Mouse (Mus musculus): ENCODE measurements around the gene Becn1. TPM values are rescaled to one million over a fixed set of nuclear protein-coding genes. Genes with fewer than 3 reads are reported as not detected.

Becn1 gene
- total RNA-seq, 2 experiments from 2014 or later: 202 to 214 TPM

DNA sequence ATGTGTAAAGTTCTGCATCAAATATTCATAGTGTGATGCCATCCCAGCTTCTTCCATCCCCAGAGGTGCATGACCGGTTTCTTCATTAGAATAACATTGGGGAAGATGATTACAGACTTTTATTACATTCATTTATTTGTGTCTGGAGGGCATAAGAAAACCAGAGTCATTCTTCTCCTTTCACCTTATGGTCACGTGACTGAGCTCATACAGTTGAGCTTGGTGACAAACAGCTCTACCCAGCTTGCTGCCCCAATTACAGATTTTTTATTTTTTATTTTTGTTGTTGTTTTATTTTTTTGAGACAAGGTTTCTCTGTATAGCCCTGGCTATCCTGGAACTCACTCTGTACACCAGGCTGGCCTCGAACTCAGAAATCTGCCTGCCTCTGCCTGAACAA, 29.6 kb downstream of the Becn1 start:
- DNase-seq (ENCODE audit: low spot score in 2 of 2): no peak

DNA sequence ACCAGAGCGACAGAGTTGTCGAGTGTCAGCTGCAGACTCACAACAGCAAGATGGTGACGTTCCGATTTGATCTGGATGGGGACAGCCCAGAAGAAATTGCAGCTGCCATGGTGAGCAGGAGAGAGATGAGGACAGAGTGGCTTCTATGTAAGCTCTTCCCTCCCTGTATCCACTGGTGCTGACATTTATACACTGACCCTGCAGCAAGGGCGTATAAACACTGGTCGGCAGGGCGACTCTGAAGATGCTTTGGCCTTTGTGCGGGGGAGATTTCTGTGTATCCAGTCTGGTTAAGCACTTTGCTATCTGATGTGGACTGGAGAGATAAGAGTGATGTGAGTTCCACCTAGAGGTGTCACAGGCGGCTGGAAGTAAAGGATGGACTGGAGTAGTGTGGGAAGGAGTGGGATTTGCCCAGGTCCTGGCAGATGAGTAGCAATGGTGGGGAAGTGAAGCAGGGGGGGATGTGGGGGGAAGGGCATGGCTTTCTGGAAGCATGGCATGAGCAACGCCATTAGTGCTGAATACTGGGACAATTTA, 32.4 kb downstream of the Becn1 start:
- no peak for DNase-seq (ENCODE audit: low spot score in 2 of 2)

DNA sequence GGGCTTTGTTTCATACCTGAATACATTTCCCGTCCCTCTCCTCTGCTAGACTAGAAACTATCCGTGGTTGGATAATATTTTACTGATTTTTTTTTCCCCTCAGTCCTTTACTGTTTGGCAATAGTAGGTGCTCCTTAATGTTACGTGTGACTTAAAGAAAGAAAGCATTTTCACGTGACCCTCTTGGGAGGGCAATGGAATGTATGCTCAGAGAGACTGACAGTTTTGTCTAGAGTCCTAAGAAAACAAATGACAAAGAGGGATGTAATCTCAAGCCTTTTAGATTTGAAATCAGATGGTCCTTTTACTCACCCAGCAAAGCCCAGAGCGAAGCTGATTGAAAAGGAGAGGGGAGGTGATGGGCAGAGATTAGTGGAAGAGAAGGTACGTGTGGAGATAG, 36.2 kb downstream of the Becn1 start:
- DNase-seq (ENCODE audit: low spot score in 2 of 2): no peak

DNA sequence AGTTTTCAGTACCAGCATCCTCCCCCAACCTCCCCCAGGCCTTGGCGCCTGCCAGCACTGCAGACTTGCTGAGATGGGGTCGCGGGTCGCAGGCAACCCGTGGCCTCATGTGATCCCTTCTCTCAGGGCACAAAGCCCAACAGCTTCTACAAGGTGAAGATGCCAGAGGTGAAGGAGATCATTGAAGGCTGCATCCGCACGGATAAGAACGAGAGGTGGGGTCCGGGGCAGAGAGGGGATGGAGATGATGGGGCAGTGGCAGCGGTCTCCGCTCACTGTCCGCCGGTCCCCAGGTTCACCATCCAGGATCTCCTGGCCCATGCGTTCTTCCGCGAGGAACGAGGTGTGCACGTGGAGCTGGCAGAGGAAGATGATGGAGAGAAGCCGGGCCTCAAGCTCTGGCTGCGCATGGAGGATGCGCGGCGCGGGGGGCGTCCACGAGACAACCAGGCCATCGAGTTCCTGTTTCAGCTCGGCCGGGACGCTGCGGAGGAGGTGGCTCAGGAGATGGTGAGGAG, 37.1 kb downstream of the Becn1 start:
- DNase-seq (ENCODE audit: low spot score in 2 of 2): no peak

DNA sequence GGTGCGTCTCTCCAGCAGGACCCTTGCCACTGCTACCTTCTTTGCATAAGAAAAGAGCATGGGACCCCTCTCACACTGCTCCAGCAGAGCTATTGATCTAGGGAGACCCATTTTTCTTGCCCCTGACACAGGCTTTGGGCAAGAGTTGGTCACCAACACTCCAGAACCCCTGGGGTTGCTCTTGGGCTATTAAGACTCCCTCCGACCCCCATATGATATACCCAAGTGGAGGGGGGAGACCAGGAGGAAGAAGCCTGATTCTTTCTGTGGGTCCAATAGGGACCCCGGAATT, 38.2 kb downstream of the Becn1 start:
- no peak for DNase-seq (ENCODE audit: low spot score in 2 of 2)

DNA sequence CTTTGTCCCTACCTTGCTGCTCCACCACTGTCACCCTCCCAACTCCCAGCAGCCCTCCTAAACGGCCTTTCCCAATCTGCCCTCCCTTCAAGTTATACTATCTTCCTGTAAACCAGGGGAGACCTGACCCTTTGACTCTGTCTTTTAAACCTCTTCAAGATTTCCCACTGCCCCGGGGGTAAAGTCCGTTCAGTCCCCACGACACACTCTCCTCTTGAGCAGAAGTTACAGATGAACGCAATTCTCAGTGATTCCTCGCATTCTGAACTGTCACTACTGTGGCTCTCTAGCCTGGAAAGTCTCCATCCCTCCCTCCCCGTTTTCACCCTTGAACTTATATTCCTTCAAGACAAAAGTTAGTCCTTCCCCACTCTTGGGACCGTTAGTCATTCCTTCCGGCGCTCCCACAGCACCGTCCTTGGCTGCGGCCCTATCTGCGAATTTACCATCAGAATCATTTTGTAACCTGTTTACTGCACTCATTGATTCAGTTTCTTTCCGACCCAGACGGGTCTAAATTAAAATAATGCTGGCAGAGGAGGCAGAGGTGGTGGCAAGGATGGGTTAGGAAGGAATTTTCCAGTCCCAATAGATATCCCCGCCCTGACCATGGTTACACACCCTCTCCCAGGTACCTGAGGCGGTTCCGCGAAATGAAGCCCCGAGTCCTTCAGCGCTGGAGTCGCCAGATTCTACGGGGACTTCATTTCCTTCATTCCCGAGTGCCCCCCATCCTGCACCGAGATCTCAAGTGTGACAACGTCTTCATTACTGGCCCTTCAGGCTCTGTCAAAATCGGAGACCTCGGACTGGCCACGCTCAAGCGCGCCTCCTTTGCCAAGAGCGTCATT, 38.7 kb downstream of the Becn1 start:
- DNase-seq (ENCODE audit: low spot score in 2 of 2): no peak

DNA sequence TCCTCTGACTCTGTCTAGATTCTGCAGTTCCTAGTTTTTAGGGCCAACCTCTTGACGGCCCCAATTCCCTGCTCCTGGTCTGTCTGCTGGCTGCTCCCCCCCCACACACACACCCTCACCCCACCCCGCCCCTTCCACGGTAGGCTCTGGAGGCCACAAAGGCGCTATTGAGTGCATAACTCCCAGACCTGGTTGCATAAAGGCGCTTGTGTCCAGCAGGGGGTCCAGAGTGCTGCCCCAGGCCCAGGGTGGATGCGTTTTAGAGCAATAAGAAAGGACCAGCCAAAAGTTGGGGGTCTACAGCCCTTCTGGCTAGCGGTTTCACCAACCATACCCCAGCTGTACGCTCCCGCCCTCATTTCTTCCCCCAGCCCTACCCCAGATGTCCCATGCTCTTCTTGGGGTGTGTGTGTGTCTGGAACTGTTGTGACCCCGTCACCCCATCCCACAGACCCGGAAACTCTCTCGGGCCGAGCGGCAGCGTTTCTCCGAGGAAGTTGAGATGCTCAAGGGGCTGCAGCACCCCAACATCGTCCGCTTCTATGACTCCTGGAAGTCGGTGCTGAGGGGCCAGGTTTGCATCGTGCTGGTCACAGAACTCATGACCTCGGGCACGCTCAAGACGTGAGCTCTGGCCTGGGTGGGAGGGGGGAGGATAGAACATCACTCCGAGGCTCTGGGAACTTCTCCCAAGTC, 39.7 kb downstream of the Becn1 start:
- DNase-seq (ENCODE audit: low spot score in 2 of 2): no peak

DNA sequence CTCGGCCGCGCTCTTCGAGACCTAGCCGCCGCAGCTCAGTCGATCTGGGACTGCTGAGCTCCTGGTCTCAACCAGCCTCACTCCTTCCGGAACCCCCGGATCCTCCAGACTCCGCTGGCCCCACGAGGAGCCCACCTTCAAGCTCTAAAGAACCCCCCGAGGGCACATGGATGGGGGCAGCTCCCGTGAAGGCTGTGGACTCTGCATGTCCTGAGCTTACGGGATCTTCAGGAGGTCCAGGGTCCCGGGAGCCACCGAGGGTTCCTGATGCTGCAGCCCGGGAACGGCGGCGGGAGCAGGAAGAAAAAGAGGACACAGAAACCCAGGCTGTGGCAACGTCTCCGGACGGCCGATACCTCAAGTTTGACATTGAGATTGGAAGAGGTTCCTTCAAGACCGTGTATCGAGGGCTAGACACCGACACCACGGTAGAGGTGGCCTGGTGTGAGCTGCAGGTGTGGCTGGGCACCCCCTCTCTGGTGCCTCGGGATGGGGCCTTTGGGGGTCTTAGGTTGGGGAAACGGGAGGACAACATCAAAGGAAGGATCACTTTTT, 41.2 kb downstream of the Becn1 start:
- DNase-seq (ENCODE audit: low spot score in 2 of 2): no peak

DNA sequence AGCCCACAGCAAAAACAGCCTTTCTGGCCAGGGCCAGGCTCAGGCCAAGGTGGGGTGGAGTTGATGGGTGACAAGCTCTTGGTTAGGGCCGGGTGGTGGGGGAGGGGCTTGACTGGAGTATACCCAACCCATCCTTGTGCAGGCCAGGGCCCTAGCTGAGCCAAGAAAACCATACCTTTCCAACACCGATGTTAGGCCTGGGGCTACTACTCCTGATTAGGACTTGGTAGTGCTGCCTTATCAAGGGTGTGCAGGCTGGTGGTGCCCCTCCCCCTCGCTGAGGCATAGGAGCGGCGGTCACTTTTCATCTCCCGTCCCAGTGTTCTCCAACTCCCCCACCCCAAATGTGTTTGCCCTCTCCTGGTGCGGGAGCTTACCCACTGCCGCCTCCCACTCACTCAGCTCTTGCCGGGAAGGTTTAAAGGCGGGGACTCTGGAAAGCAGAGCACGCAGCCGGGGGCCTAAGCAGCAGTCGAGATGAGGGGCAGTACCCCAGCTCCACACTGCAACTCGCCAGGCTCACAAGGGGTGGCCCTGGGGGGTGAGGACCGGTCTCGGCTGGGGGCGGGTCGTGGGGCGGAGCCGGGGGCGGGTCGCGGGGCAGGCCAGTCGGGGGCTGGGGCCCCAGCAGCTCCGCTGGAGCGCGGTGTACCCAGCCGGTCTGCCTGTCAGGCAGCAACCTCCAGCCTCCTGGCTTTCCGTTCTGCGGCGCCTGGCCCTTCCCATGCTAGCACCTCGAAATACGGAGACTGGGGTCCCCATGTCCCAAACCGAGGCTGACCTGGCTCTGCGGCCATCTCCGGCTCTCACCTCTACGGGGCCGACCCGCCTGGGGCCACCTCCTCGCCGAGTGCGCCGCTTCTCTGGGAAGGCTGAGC, 41.9 kb downstream of the Becn1 start, which contains the start of gene Wnk4:
Wnk4 (plus strand) TSS at position 620 of the 878 bp plus-strand sequence.
- DNase-seq (ENCODE audit: low spot score in 2 of 2): no peak

DNA sequence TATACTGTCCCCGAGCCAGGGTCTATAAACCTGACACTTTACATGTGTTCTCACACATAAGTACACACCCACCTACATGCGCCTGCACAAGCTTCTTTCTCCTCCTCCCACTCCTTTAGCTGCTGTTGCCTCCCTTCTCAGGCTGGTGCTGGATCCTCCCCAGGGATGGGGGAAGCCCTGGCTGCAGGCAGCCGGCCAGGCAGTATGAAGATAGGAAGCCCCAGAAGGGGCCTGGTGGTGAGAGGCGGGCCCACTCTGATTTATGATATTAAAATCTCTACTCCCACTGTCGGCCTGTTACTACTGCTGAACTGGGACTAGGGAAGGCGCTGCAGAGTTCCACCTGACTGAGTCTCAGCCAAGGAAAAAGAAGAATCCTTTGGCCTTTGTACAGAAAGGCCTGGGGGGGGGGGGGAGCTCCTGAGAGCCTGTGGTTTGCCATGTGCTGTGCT, 42.8 kb downstream of the Becn1 start:
- peak; percentile 61 to 78 for DNase-seq (ENCODE audit: low spot score in 2 of 2)

DNA sequence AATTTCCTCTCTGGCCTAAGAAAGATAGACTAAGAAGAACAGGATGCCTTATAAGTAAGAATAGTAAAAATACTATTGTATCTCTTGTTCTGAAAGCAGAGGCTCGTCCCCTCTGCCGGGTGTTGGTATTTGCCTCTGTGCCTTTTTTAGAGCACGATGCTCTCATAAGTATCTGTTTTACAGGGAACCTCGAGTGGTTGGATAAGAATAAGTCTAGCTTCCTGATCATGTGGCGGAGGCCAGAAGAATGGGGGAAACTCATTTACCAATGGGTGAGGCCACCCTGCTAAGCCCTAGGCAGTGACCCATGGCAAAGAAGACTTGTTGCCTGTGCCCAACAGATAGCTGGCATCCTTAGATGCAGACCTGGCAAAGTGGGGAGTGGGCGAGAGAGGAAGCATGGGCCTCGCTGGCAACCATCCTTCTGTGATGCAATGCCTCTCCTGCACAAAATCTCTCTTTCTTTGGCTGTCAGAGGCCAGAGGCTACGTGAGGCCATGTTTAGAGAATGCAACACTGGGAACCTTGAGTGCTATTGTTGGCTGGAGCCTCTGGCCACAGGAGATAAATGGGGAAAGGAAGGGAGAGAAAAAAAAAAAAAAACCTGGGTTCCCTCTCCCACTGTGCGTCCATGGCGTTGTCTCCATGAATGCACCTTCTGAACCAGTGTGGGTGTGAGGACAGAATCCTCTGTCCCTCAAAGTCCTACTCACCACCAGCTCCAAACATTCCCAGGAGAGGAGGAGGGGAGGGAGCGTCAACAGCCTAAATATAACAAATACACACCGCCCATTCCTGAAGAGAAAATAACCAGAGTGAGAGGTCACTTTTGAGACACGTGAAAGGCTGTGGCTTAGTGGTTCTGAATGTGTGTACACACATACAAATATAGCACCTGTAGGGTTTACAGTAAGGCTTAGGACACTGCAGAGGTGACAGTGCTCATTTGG, 46.0 kb downstream of the Becn1 start:
- DNase-seq (ENCODE audit: low spot score in 2 of 2): no peak

DNA sequence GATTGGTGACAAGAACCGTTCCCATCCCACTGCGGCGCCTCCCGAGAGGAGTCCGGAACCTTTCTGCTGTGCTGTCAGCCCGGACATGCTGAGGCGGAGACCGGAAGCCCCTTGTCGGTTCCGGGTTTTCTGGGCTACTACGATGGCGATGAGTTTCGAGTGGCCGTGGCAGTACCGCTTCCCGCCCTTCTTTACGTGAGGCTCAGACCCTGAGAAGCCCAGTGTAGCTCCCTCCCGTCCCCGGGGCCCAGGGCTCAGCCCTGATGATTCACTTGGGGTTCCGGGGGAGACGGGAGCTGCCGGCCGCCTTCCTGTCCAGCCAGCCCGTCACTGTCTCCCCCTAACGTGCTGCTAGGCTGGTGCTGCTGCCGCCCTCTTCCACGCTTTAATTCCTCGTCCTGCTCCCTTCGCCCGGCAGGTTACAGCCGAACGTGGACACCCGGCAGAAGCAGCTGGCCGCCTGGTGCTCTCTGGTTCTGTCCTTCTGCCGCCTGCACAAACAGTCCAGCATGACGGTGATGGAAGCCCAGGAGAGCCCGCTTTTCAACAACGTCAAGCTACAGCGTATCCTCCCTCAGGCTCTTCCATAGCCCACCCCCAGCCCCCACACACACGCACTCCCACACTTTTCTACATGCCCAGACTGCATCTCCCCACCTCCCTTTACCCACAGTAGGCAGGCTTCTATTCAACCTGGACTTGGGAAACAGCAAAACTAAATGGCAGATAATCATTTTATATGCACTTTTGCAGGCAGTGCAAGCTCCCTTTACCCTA, 48.3 kb downstream of the Becn1 start, which contains the start of gene Vps25:
Vps25 (plus strand) TSS at position 95 of the 777 bp plus-strand sequence.
- peak; percentile 83 to 88 for DNase-seq (ENCODE audit: low spot score in 2 of 2)

DNA sequence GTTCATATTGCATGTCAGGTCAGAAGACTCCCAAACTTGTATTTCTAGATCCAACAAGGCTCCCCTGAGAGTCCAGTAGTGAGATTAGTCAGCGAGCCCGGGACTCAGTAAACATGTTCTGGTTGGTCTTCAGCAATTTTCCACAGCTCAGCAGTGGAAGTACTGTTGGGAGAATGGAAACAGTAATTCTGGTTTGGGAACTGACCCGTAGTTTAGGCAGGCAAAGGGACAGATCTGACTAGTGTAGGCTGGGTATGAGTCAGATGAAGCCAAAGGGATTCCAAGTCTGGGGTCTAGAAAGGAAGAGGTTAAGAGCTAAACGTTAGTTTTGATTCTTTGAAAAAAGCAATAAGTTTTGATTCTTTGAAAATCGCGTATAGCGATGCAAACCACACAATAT, 49.1 kb downstream of the Becn1 start:
- no peak for DNase-seq (ENCODE audit: low spot score in 2 of 2)

DNA sequence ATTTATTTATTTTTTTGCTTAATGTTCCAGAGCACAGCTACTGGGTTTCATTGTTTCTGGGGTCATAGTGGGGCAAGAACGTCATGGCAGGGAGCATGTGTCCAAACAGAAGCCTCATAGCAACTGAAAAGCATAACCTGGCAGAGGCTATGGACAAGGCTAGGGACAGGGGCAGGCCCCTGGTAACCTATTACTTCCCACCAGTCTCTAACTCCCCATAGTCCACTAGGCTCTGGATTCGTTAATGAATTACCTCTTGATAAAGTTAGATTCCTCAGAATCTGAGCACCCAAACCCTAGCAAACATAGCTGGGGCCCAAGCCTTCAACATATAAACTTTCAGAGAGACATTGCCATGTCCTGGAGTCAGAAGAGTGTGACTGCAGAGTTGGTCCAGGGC, 51.1 kb downstream of the Becn1 start:
- DNase-seq (ENCODE audit: low spot score in 2 of 2): no peak

DNA sequence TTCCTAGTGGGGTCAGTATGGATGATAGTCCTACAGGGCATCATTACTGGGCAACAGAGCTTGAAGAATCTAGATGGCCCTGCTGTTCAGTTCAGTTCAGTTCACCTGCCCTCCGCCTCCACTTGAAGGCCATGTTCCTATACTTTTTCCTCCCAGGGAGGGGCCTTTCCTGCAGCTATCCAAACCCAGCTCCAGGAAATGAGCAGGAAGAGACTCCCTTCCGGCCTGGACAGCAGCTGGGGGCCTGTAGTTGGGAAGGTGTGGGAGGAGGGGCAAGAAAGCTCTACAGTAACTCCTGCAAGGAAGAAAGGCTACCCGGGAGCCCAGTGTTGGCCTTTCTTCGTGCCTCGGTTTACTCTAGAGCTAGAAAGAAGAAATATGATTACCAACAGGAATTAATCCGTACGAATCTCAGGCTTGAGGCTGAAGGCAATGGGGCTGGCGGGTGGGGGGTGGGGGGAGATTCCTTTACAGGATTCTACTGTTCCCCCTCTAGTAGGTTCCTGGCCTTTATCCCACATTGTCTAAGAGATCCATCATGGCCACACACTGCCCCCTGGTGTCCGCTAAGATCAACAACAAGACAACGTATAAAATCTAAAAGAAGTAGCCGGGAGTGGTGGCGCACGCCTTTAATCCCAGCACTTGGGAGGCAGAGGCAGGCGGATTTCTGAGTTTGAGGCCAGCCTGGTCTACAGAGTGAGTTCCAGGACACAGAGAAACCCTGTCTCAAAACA, 53.7 kb downstream of the Becn1 start:
- DNase-seq (ENCODE audit: low spot score in 2 of 2): peak; percentile 60 to 73

DNA sequence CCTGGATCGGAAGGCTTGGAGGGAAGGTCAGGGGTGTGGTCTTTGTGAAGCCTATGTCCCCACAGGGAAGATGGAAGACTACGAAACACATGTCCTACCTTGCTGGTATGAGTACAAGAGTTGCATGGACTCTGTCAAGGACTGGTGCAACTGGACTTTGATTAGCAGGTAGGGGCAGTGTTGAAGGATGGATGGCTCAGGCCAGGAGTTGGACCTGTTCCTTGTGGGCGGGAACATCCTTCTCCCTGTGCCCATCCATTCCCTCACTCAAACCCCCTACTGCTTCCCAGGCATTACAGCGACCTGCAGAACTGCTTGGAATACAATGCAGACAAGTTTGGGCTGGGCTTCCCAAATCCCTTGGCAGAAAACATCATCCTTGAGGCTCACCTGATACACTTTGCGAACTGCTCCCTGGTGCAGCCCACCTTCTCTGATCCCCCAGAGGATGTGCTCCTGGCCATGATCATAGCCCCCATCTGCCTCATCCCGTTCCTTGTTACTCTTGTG, 54.5 kb downstream of the Becn1 start:
- DNase-seq (ENCODE audit: low spot score in 2 of 2): no peak

DNA sequence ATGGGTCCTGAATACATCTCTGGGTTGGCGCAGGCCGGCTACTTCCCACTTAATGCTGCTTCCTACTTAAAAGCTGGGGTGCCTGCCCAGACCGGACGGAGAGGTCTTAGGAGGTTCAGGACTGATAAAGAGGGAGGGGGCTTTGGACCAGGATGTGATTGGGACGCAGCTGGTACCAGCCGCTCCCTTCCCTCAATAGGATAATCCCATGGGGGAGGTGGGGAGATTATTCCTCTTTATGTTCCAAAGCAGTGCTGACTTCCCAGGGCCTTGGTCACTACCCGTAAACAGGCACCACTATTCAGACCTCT, 55.4 kb downstream of the Becn1 start:
- DNase-seq (ENCODE audit: low spot score in 2 of 2): no peak

All from left cerebral cortex, adult 18-20 months (tissue).